Mouse (Mus musculus) MEL (cell line): ENCODE results near the gene Ptprn2. TPM values are rescaled to one million over a fixed set of nuclear protein-coding genes. Genes with fewer than 3 reads are reported as not detected.

Experiments
- DNase-seq: peaks from one replicate; pipeline ENCODE4 v3.0.0; 2011; ENCODE audit warnings: low read depth, low spot score
- H3K27ac ChIP-seq: 2 replicates; pipeline ENCODE4 v1.5.1; 2012; ENCODE audit warnings: low read depth, mild to moderate bottlenecking, control low read depth, low read length, moderate library complexity; ENCODE audit not compliant: control insufficient read depth
- H3K27me3 ChIP-seq, 2 experiments: fragments of 150-350 bp in 1 of 2; sonication (generic) in 1 of 2; 2 replicates each; pipeline ENCODE4 v1.6.1; 2012; ENCODE audit warnings: low read length in 2 of 2, mild to moderate bottlenecking in 2 of 2, improper control_type of control experiment in 1 of 2, moderate library complexity in 1 of 2; ENCODE audit not compliant: insufficient read depth in 2 of 2, control insufficient read depth in 1 of 2
- H3K36me3 ChIP-seq, 2 experiments: 2 replicates each; pipeline ENCODE4 v1.6.1; 2012 to 2014; ENCODE audit warnings: low read length in 2 of 2, improper control_type of control experiment in 1 of 2, inconsistent platforms in 1 of 2, mild to moderate bottlenecking in 1 of 2; ENCODE audit not compliant: insufficient read depth in 2 of 2, control insufficient read depth in 1 of 2
- H3K4me1 ChIP-seq, 2 experiments: fragments of 150-350 bp in 1 of 2; sonication (generic) in 1 of 2; 2 replicates each; pipeline ENCODE4 v1.6.1; 2012; ENCODE audit warnings: low read length in 2 of 2, improper control_type of control experiment in 1 of 2, mild to moderate bottlenecking in 1 of 2; ENCODE audit not compliant: insufficient read depth in 2 of 2, control insufficient read depth in 1 of 2
- H3K4me3 ChIP-seq, 2 experiments: fragments of 150-350 bp in 1 of 2; sonication (generic) in 1 of 2; 2 replicates each; pipeline ENCODE4 v1.5.1; 2012; ENCODE audit warnings: low read depth in 2 of 2, low read length in 2 of 2, mild to moderate bottlenecking in 2 of 2, moderate library complexity in 2 of 2, control low read depth in 1 of 2, improper control_type of control experiment in 1 of 2; ENCODE audit not compliant: control insufficient read depth in 1 of 2, insufficient read depth in 1 of 2
- H3K79me2 ChIP-seq: 2 replicates; pipeline ENCODE4 v1.6.1; 2012; ENCODE audit warnings: mild to moderate bottlenecking, low read length, moderate library complexity; ENCODE audit not compliant: control insufficient read depth, poor library complexity, insufficient read depth
- H3K9ac ChIP-seq: 2 replicates; pipeline ENCODE4 v1.6.1; 2012; ENCODE audit warnings: low read depth, mild to moderate bottlenecking, control low read depth, low read length, moderate library complexity; ENCODE audit not compliant: control insufficient read depth, poor library complexity, severe bottlenecking
- H3K9me3 ChIP-seq: fragments of 150-350 bp; sonication (generic); replicated peaks from 2 replicates; pipeline ENCODE4 v1.6.1; 2012; ENCODE audit warnings: mild to moderate bottlenecking, low read length, improper control_type of control experiment, moderate library complexity; ENCODE audit not compliant: insufficient read depth
- BHLHE40 ChIP-seq: IDR thresholded peaks from 2 replicates; pipeline ENCODE4 v1.6.1; 2012; ENCODE audit warnings: low read depth, mild to moderate bottlenecking, inconsistent platforms, low read length, improper control_type of control experiment, borderline replicate concordance
- CTCF ChIP-seq, 3 experiments: IDR thresholded peaks in 2 of 3; conservative IDR thresholded peaks in 1 of 3; 2 replicates each; pipeline ENCODE4 v1.5.1; 2011 to 2012; ENCODE audit warnings: low read length in 3 of 3, low read depth in 2 of 3, mild to moderate bottlenecking in 2 of 3, improper control_type of control experiment in 1 of 3, inconsistent platforms in 1 of 3, mixed read lengths in 1 of 3, moderate library complexity in 1 of 3; ENCODE audit not compliant: control insufficient read depth in 1 of 3, insufficient read depth in 1 of 3, poor library complexity in 1 of 3, severe bottlenecking in 1 of 3
- EP300 ChIP-seq, 2 experiments: IDR thresholded peaks; 2 replicates each; pipeline ENCODE4 v1.6.1; 2011; ENCODE audit warnings: improper control_type of control experiment in 2 of 2, low read length in 2 of 2, low read depth in 1 of 2, mild to moderate bottlenecking in 1 of 2
- ETS1 ChIP-seq: IDR thresholded peaks from 2 replicates; pipeline ENCODE4 v1.6.1; 2012; ENCODE audit warnings: low read depth, mild to moderate bottlenecking, inconsistent platforms, low read length, improper control_type of control experiment, moderate library complexity
- GABPA ChIP-seq: IDR thresholded peaks from 2 replicates; pipeline ENCODE4 v1.6.1; 2012; ENCODE audit warnings: low read depth, mild to moderate bottlenecking, inconsistent platforms, low read length, improper control_type of control experiment, moderate library complexity
- MAFK ChIP-seq: IDR thresholded peaks from 2 replicates; pipeline ENCODE4 v1.6.1; 2011; ENCODE audit warnings: low read depth, mild to moderate bottlenecking, low read length, improper control_type of control experiment, borderline replicate concordance
- MAX ChIP-seq: IDR thresholded peaks from 2 replicates; pipeline ENCODE4 v1.6.1; 2011; ENCODE audit warnings: low read length, improper control_type of control experiment
- MEF2A ChIP-seq: IDR thresholded peaks from 2 replicates; pipeline ENCODE4 v1.6.1; 2014; ENCODE audit warnings: low read depth, mild to moderate bottlenecking, inconsistent platforms, low read length, improper control_type of control experiment; ENCODE audit not compliant: poor library complexity, insufficient replicate concordance, severe bottlenecking; ENCODE audit errors: extremely low read depth
- MYB ChIP-seq: IDR thresholded peaks from 2 replicates; pipeline ENCODE4 v1.6.1; 2011; ENCODE audit warnings: mild to moderate bottlenecking, low read depth, low read length, improper control_type of control experiment
- MYC ChIP-seq: IDR thresholded peaks from 2 replicates; pipeline ENCODE4 v1.6.1; 2011; ENCODE audit warnings: low read depth, mild to moderate bottlenecking, low read length, improper control_type of control experiment, moderate library complexity
- POLR2AphosphoS2 ChIP-seq: IDR thresholded peaks from 2 replicates; pipeline ENCODE4 v1.6.1; 2011; ENCODE audit warnings: low read length, improper control_type of control experiment
- RAD21 ChIP-seq: IDR thresholded peaks from 2 replicates; pipeline ENCODE4 v1.6.1; 2011; ENCODE audit warnings: mild to moderate bottlenecking, low read depth, low read length, improper control_type of control experiment
- TBP ChIP-seq: IDR thresholded peaks from 2 replicates; pipeline ENCODE4 v1.8.0; 2011; ENCODE audit warnings: low read depth, low read length, improper control_type of control experiment
- UBTF ChIP-seq: IDR thresholded peaks from 2 replicates; pipeline ENCODE4 v1.6.1; 2012; ENCODE audit warnings: low read depth, mild to moderate bottlenecking, inconsistent platforms, low read length, improper control_type of control experiment, moderate library complexity, borderline replicate concordance; ENCODE audit not compliant: insufficient read depth
- USF1 ChIP-seq: IDR thresholded peaks from 2 replicates; pipeline ENCODE4 v1.6.1; 2014; ENCODE audit warnings: low read depth, mild to moderate bottlenecking, inconsistent platforms, low read length, improper control_type of control experiment, moderate library complexity
- USF2 ChIP-seq, 2 experiments: IDR thresholded peaks; 2 replicates each; pipeline ENCODE4 v1.6.1; 2011 to 2012; ENCODE audit warnings: improper control_type of control experiment in 2 of 2, low read length in 2 of 2, borderline replicate concordance in 1 of 2, inconsistent platforms in 1 of 2, low read depth in 1 of 2, mild to moderate bottlenecking in 1 of 2; ENCODE audit not compliant: insufficient read depth in 1 of 2
- ZNF384 ChIP-seq: IDR thresholded peaks from 2 replicates; pipeline ENCODE4 v1.6.1; 2012; ENCODE audit warnings: low read depth, mild to moderate bottlenecking, inconsistent platforms, low read length, improper control_type of control experiment
- polyA plus RNA-seq, 2 experiments: library from polyadenylated mRNA; stranded (reverse) in 1 of 2; unstranded in 1 of 2; fragments of >175 nt in 1 of 2; fragments of >200 nt in 1 of 2; gene quantifications; 2 replicates each; pipeline versions ENCODE4 v1.2.1 to v1.2.4; 2012; ENCODE audit warnings: low replicate concordance in 2 of 2, low read depth in 1 of 2; ENCODE audit not compliant: insufficient read length in 2 of 2, insufficient read depth in 1 of 2, missing spikeins in 1 of 2
- total RNA-seq: library from RNA; depleted of rRNA; stranded (reverse); fragments of 300-350 nt; gene quantifications from 2 replicates; pipeline ENCODE4 v1.2.3, GENCODE M21; 2012

The Ptprn2 gene
- total and polyA plus RNA-seq, 3 experiments = not detected

GRCm38 (mm10) chr12:116590076-116590475, 104.6 kb downstream of the Ptprn2 start:
- no peaks in the 10 kb centered on the region for H3K4me1 ChIP-seq
- no peak overlapping the region for H3K4me3 ChIP-seq
- no peaks in the 10 kb centered on the region for H3K9me3 ChIP-seq
- H3K9ac ChIP-seq = no peak overlapping the region
- no peaks in the 10 kb centered on the region for H3K79me2 ChIP-seq
- no peaks in the 10 kb centered on the region for H3K27me3 ChIP-seq
- DNase-seq = no peak
- H3K27ac ChIP-seq = no peak overlapping the region
- H3K36me3 ChIP-seq = no peaks in the 10 kb centered on the region
- TF ChIP-seq EP300 (IDR thresholded peaks at IDR 0.05; ENCODE audit: low read depth in 1 of 2, low read length in 2 of 2) (no peak), ZNF384 (no peak), MEF2A (no peak), MAFK (no peak), GABPA (no peak), ETS1 (no peak), CTCF (IDR thresholded peaks at IDR 0.05 in 2 of 3, conservative IDR thresholded peaks at IDR 0.05 in 1 of 3; ENCODE audit: control insufficient read depth in 1 of 3, insufficient read depth in 1 of 3, low read depth in 2 of 3, low read length in 3 of 3, poor library complexity in 1 of 3, severe bottlenecking in 1 of 3) (no peak), MYC (no peak), RAD21 (no peak)

DNA sequence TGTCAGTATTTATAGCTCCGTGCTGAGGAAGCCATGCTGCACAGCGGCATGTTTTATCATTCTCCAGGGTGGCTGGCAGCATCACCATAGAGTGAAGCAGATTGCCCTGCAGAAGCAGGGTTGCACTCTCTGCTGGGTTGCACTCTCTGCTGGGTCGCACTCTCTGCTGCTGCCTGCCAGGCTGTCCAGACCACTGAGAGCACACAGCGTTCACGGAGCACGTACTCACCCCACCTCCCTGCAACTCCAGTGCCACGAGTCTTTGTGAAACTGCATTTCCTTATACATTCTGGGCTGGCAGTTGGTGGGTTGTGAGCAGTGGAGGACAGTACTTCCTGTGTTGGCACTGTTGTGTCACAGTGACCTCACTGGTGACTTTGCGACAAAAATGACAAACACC, 108.9 kb downstream of the Ptprn2 start:
- no peak for DNase-seq
- TF ChIP-seq USF2 (IDR thresholded peaks at IDR 0.05; ENCODE audit: borderline replicate concordance in 1 of 2, insufficient read depth in 1 of 2, low read depth in 1 of 2, low read length in 2 of 2) = no peak
- no peak for TF ChIP-seq GABPA
- no peak for TF ChIP-seq MAX
- no peak for TF ChIP-seq CTCF (IDR thresholded peaks at IDR 0.05 in 2 of 3, conservative IDR thresholded peaks at IDR 0.05 in 1 of 3; ENCODE audit: control insufficient read depth in 1 of 3, insufficient read depth in 1 of 3, low read depth in 2 of 3, low read length in 3 of 3, poor library complexity in 1 of 3, severe bottlenecking in 1 of 3)
- no peak for TF ChIP-seq BHLHE40
- TF ChIP-seq TBP = no peak
- no peak for TF ChIP-seq USF1
- no peak for TF ChIP-seq MYB
- TF ChIP-seq POLR2AphosphoS2 = no peak
- no peak for TF ChIP-seq MAFK
- no peak for TF ChIP-seq UBTF
- TF ChIP-seq, all 39 proteins: peak for 0
- no peaks in the 10 kb centered on the region for H3K79me2 ChIP-seq
- no peaks in the 10 kb centered on the region for H3K9me3 ChIP-seq
- no peaks in the 10 kb centered on the region for H3K36me3 ChIP-seq
- H3K4me1 ChIP-seq = no peaks in the 10 kb centered on the region
- H3K4me3 ChIP-seq = no peak overlapping the region
- H3K27me3 ChIP-seq = no peaks in the 10 kb centered on the region
- no peak overlapping the region for H3K9ac ChIP-seq
- H3K27ac ChIP-seq = no peak overlapping the region
